Mouse (Mus musculus) spleen, postnatal 0 days (tissue): ENCODE measurements around the gene Zfp944. TPM values are rescaled to one million over a fixed set of nuclear protein-coding genes. Genes with fewer than 3 reads are reported as not detected.

Experiments
- polyA plus RNA-seq: library from polyadenylated mRNA; unstranded; fragments of >200 nt; fragmentation: Nextera tagmentation; extraction: Ambion mirVana; gene quantifications from 2 replicates; pipeline ENCODE4 v1.2.1, GENCODE M21; 2015

Gene Zfp944
- polyA plus RNA-seq, result 8.5 and 9.5 TPM in 2 replicates

DNA sequence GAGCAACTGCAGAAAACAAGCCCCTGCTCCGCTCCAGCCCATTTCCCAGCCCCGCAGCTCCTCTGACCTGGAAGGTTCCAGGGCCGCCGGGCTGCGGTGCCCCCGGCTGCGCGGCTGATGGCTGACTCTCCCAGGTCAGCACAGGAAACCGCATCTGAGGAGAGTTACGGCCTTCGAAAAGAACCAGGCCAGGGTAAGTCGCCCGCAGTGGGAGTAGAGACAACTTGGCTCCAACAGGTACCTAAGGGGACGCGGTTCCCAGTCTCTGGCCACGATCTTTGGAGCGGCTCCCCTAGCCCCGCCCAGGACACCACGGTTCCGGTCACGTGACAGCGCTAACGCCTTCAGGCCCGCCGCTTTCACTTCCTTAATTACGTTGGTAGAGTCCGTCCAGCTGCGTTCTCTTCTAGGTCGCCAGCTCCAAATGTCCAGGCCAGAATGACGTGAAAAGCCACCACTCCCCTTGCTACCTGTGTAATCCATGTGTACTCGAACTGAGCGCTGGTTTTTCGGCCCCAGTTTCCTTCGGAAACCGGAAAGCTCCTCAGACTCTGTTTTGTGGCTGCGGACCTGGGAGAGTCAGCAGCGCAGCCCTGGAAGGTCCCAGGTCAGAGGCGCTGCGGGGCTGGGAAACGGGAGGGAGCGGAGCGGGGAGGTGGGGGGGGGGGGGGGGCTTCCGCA, at the start of gene Zfp944, which contains the start of gene Zfp758:
Zfp944 (minus strand) TSS at position 300 of the 681 bp plus-strand sequence.
Zfp758 (plus strand) TSS at position 353 of the 681 bp plus-strand sequence.

DNA sequence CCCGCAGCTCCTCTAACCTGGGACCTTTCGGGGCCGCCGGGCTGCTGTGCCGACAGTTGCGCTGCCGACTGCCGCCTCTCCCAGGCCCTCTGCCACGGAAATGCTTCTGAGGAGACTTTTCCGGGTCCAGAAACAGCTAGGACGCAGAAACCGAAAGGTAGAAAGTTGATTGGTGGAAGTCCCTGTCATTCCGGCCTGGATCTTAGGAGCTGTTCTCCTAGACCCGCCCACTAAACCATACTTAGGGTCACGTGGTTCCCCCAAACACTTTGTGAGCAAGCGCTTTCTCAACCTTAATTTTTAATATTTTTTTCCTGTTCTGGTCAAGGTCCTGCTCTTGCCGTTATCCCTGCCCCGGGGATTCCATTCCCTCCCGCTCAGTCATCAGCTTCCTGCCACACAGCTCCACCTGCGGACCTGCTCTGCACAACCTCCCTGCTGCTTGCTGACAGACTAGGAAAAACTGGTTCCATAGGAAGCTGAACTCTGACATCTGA, 46.4 kb downstream of the Zfp944 start, which contains the start of gene CT030661.1:
CT030661.1 (minus strand) TSS at position 108 of the 497 bp plus-strand sequence.

Other genes with a start within 250 kb of the Zfp944 start
- 0.82 and 1.1 TPM in 2 replicates for gene Zfp947, start 195.2 kb downstream of the Zfp944 start, polyA plus RNA-seq
- gene Zfp994, start 135.8 kb downstream of the Zfp944 start, polyA plus RNA-seq, result 1.5 and 2.3 TPM in 2 replicates
- 6.4 and 7.5 TPM in 2 replicates for gene CT030661.1, start 46.6 kb downstream of the Zfp944 start, polyA plus RNA-seq
- 5.6 and 5.8 TPM in 2 replicates for gene Zfp758, start 53 bp upstream of the Zfp944 start, polyA plus RNA-seq
- gene Zfp946, start 62.8 kb upstream of the Zfp944 start, polyA plus RNA-seq, result 2.1 and 2.5 TPM in 2 replicates
- gene Vmn2r111, start 212.1 kb upstream of the Zfp944 start, polyA plus RNA-seq, result not detected in 2 replicates
- not detected in 2 replicates for gene Vmn2r112, start 239.6 kb upstream of the Zfp944 start, polyA plus RNA-seq